Mouse (Mus musculus): Measurements from ENCODE around the gene Krt90.
"Not testable (repeated sequence)": the region's sequence is repeated elsewhere in the genome, so short reads cannot be mapped to it uniquely, and the experiment has no call there.

The Krt90 gene

GRCm38 (mm10) chr15:101517161-101517560 lies 45.6 kb downstream of the Krt90 start, which contains the start of gene Gm49425:
Gene Gm49425, minus strand, starts transcription at chr15:101517261.
- DNase-seq (ENCODE audit: low spot score in 2 of 2), result not testable (repeated sequence)

DNA sequence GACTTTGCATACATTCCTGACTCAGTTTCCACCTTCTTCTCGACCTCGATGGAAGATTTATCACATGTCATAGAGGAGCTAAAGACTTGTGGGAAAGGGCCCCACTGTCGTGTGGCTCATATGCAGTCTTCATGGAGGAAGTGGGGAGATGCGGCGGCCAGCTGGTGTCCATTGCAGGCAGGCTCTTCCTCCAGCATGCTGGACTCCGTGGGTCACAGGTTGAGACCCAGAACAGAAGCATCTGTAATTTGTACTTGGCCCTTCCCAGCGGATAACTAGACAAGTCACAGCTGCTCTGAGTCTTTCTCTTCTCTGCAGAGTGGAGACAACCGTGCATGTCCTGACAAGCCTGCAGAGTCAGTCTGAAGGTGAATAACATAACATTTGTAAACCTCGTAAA lies 54.5 kb downstream of the Krt90 start:
- DNase-seq (ENCODE audit: low spot score in 2 of 2), result no peak

DNA sequence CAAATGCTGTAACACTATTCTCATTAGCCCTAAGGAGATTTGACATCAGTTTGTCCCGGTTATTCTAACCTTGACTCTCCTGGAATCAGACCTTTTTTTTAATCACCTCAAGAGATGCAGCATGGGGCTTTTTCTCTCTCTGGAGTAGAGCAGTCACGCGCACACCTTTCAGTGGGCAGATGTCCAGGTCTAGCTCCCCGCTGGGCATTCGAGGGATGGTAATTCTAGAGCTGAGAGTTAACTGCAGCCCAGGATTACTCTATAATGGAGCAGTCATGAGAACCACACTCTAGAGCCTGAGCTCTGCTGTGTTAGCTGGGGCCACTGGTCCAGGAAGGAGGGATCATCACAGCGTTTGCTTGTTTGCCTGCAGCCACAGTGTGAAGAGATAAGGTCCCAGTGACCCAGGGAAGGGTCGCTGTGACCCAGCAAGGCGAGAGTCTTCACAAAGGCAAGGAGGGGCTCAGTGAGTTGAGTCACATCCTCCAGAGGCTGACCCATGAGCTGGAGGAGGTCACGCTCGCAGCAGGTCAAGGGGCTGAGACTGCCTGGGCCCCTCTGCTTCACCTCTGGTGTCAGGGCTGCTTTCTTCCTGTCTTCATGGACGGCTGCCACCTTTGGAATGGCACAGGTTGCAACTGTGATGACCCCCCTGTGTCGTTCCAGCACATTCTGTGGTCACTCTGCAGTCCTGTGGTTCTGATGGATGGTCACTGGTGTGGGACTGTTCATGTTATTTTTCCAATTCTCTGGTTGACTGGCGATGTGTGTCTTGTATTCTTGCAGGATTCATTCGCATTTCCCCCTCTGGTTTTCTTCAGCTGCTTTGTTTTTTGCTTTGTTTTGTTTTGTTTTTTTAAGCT lies 55.6 kb downstream of the Krt90 start:
- DNase-seq (ENCODE audit: low spot score in 2 of 2), result no peak

Measured in cerebellum, postnatal 4 days (tissue).